Mouse (Mus musculus): ENCODE data around the gene Prdm1.

The Prdm1 gene

GRCm38 (mm10) chr10:44425013-44425412, 103.3 kb downstream of the Prdm1 start:
- no peak for DNase-seq (ENCODE audit: low read depth in 1 of 2, low spot score in 2 of 2)

GRCm38 (mm10) chr10:44421896-44422295, 106.4 kb downstream of the Prdm1 start:
- DNase-seq (ENCODE audit: low read depth in 1 of 2, low spot score in 2 of 2), result no peak

GRCm38 (mm10) chr10:44420211-44420610, 108.1 kb downstream of the Prdm1 start:
- DNase-seq (ENCODE audit: low read depth in 1 of 2, low spot score in 2 of 2), result no peak

- no peak for DNase-seq (ENCODE audit: low read depth in 1 of 2, low spot score in 2 of 2)
Measured at GRCm38 (mm10) chr10:44418901-44419300, 109.4 kb downstream of the Prdm1 start.

GRCm38 (mm10) chr10:44415576-44415975, 112.7 kb downstream of the Prdm1 start:
- no peak for DNase-seq (ENCODE audit: low read depth in 1 of 2, low spot score in 2 of 2)

GRCm38 (mm10) chr10:44409958-44410357, 118.3 kb downstream of the Prdm1 start:
- no peak for DNase-seq (ENCODE audit: low read depth in 1 of 2, low spot score in 2 of 2)

GRCm38 (mm10) chr10:44409054-44409453, 119.2 kb downstream of the Prdm1 start:
- no peak for DNase-seq (ENCODE audit: low read depth in 1 of 2, low spot score in 2 of 2)

GRCm38 (mm10) chr10:44403415-44403814, 124.9 kb downstream of the Prdm1 start:
- DNase-seq (ENCODE audit: low read depth in 1 of 2, low spot score in 2 of 2), result no peak

- DNase-seq (ENCODE audit: low read depth in 1 of 2, low spot score in 2 of 2), result no peak
Measured at GRCm38 (mm10) chr10:44401600-44401999, 126.7 kb downstream of the Prdm1 start.

- no peak for DNase-seq (ENCODE audit: low read depth in 1 of 2, low spot score in 2 of 2)
Measured at GRCm38 (mm10) chr10:44400602-44401001, 127.7 kb downstream of the Prdm1 start.

- DNase-seq (ENCODE audit: low read depth in 1 of 2, low spot score in 2 of 2), result no peak
Measured at GRCm38 (mm10) chr10:44400119-44400518, 128.2 kb downstream of the Prdm1 start.

- DNase-seq (ENCODE audit: low read depth in 1 of 2, low spot score in 2 of 2), result no peak
Measured at GRCm38 (mm10) chr10:44392855-44393254, 135.4 kb downstream of the Prdm1 start.

- DNase-seq (ENCODE audit: low read depth in 1 of 2, low spot score in 2 of 2), result no peak
Measured at GRCm38 (mm10) chr10:44391509-44392290, 136.6 kb downstream of the Prdm1 start.

GRCm38 (mm10) chr10:44390286-44390685, 138.0 kb downstream of the Prdm1 start:
- DNase-seq (ENCODE audit: low read depth in 1 of 2, low spot score in 2 of 2), result no peak

- no peak for DNase-seq (ENCODE audit: low read depth in 1 of 2, low spot score in 2 of 2)
Measured at GRCm38 (mm10) chr10:44388706-44389233, 139.5 kb downstream of the Prdm1 start.
